Mouse (Mus musculus) megakaryocyte, adult 5-6 weeks (primary cell): ENCODE data around the gene Ubxn2a. TPM values are rescaled to one million over a fixed set of nuclear protein-coding genes. Genes with fewer than 3 reads are reported as not detected.
A peak's percentile ranks its signal among the peaks of the same experiment; 100 is the strongest.

Source experiments
- ATAC-seq: 2 replicates; pipeline ENCODE4 v1.8.0; 2016; ENCODE audit warnings: mild to moderate bottlenecking, inconsistent platforms; ENCODE audit not compliant: poor library complexity, severe bottlenecking
- total RNA-seq, 2 experiments: library from RNA; stranded (forward) in 1 of 2; stranded (reverse) in 1 of 2; fragments of 153-499, 151-499 nt in 1 of 2; fragments of 221-1000, 200-1000 nt in 1 of 2; gene quantifications; 2 replicates each; pipeline versions ENCODE4 v1.2.3 to v1.2.4; 2015 to 2017

The Ubxn2a gene
- total RNA-seq, 2 experiments from 2014 or later: 9.1 to 18.6 TPM

GRCm38 (mm10) chr12:4840741-4841140, 66.8 kb downstream of the Ubxn2a start:
- peak; percentile 20 for ATAC-seq

GRCm38 (mm10) chr12:4840010-4840409, 67.5 kb downstream of the Ubxn2a start:
- peak; percentile 36; the same call in 1 of the 2 replicates for ATAC-seq

GRCm38 (mm10) chr12:4836959-4837358, 70.5 kb downstream of the Ubxn2a start:
- no peak for ATAC-seq

Other genes with a start within 250 kb of the Ubxn2a start
- not detected in 2 replicates for gene Fam228a, start 169.3 kb downstream of the Ubxn2a start, total RNA-seq (2015)
- gene Fam228a, start 169.3 kb downstream of the Ubxn2a start, total RNA-seq (2017): not detected in 2 replicates
- 0.11 TPM in 1 of 2 replicates, not detected in the other for gene Pfn4, start 138.7 kb downstream of the Ubxn2a start, total RNA-seq (2015)
- gene Pfn4, start 138.7 kb downstream of the Ubxn2a start, total RNA-seq (2017): not detected in 2 replicates
- 1.1 TPM in 1 of 2 replicates, not detected in the other for gene Fam228b, start 138.4 kb downstream of the Ubxn2a start, total RNA-seq (2015)
- gene Fam228b, start 138.4 kb downstream of the Ubxn2a start, total RNA-seq (2017): not detected in 2 replicates
- gene Sf3b6, start 90.2 kb downstream of the Ubxn2a start, total RNA-seq (2015): 220 and 242 TPM in 2 replicates
- 122 and 137 TPM in 2 replicates for gene Sf3b6, start 90.2 kb downstream of the Ubxn2a start, total RNA-seq (2017)
- 58.3 and 64.7 TPM in 2 replicates for gene Fkbp1b, start 66.1 kb downstream of the Ubxn2a start, total RNA-seq (2015)
- 40.8 and 49.7 TPM in 2 replicates for gene Fkbp1b, start 66.1 kb downstream of the Ubxn2a start, total RNA-seq (2017)
- gene Wdcp, start 64.4 kb downstream of the Ubxn2a start, total RNA-seq (2015): 17.6 and 24.2 TPM in 2 replicates
- gene Wdcp, start 64.4 kb downstream of the Ubxn2a start, total RNA-seq (2017): 4.3 and 12.0 TPM in 2 replicates
- gene Mfsd2b, start 33.3 kb downstream of the Ubxn2a start, total RNA-seq (2015): 0.40 and 3.2 TPM in 2 replicates
- 0.81 and 1.2 TPM in 2 replicates for gene Mfsd2b, start 33.3 kb downstream of the Ubxn2a start, total RNA-seq (2017)
- 79.0 and 90.2 TPM in 2 replicates for gene Atad2b, start 9.6 kb upstream of the Ubxn2a start, total RNA-seq (2015)
- 56.8 and 63.5 TPM in 2 replicates for gene Atad2b, start 9.6 kb upstream of the Ubxn2a start, total RNA-seq (2017)